Mouse (Mus musculus) ES-Bruce4 (cell line): ENCODE results near the gene Fbxo36. TPM values are rescaled to one million over a fixed set of nuclear protein-coding genes. Genes with fewer than 3 reads are reported as not detected.

Experiments used
- H3K27ac ChIP-seq: 2 replicates; pipeline ENCODE4 v1.5.1; 2012; ENCODE audit warnings: low read length, inconsistent platforms; ENCODE audit not compliant: insufficient read depth
- H3K27me3 ChIP-seq: 2 replicates; pipeline ENCODE4 v1.6.1; 2012; ENCODE audit warnings: mild to moderate bottlenecking, low read length, inconsistent platforms; ENCODE audit not compliant: control insufficient read depth, poor library complexity, insufficient read depth, severe bottlenecking
- H3K36me3 ChIP-seq: 2 replicates; pipeline ENCODE4 v1.6.1; 2012; ENCODE audit warnings: inconsistent platforms, mild to moderate bottlenecking, low read length, moderate library complexity; ENCODE audit not compliant: control insufficient read depth, poor library complexity, insufficient read depth, severe bottlenecking
- H3K4me1 ChIP-seq: one replicate; pipeline ENCODE4 v1.8.1; 2011; ENCODE audit warnings: low read length; ENCODE audit not compliant: control insufficient read depth, insufficient read depth
- H3K4me3 ChIP-seq: 2 replicates; pipeline ENCODE4 v1.5.1; 2011; ENCODE audit warnings: low read depth, mild to moderate bottlenecking, low read length
- H3K9ac ChIP-seq: 2 replicates; pipeline ENCODE4 v1.6.1; 2012; ENCODE audit warnings: low read depth, mild to moderate bottlenecking, inconsistent platforms; ENCODE audit not compliant: poor library complexity, severe bottlenecking
- H3K9me3 ChIP-seq: replicated peaks from 2 replicates; pipeline ENCODE4 v1.6.1; 2012; ENCODE audit warnings: mild to moderate bottlenecking, low read length, inconsistent platforms; ENCODE audit not compliant: control insufficient read depth, poor library complexity, insufficient read depth, severe bottlenecking
- CTCF ChIP-seq: IDR thresholded peaks from one replicate; pipeline ENCODE4 v1.8.1; 2011; ENCODE audit warnings: low read depth, low read length
- EP300 ChIP-seq: IDR thresholded peaks from 2 replicates; pipeline ENCODE4 v1.6.1; 2011; ENCODE audit warnings: low read depth, low read length; ENCODE audit not compliant: insufficient read depth
- POLR2A ChIP-seq: IDR thresholded peaks from one replicate; pipeline ENCODE4 v1.8.1; 2011; ENCODE audit warnings: low read length; ENCODE audit not compliant: insufficient read depth
- polyA plus RNA-seq: library from polyadenylated mRNA; stranded (reverse); fragments of >200 nt; gene quantifications from 2 replicates; pipeline ENCODE4 v1.2.4, GENCODE M21; 2011; ENCODE audit warnings: low read depth; ENCODE audit not compliant: missing spikeins, insufficient read depth, insufficient read length

Fbxo36 gene
- polyA plus RNA-seq, 1 experiment: 13.5 TPM

DNA sequence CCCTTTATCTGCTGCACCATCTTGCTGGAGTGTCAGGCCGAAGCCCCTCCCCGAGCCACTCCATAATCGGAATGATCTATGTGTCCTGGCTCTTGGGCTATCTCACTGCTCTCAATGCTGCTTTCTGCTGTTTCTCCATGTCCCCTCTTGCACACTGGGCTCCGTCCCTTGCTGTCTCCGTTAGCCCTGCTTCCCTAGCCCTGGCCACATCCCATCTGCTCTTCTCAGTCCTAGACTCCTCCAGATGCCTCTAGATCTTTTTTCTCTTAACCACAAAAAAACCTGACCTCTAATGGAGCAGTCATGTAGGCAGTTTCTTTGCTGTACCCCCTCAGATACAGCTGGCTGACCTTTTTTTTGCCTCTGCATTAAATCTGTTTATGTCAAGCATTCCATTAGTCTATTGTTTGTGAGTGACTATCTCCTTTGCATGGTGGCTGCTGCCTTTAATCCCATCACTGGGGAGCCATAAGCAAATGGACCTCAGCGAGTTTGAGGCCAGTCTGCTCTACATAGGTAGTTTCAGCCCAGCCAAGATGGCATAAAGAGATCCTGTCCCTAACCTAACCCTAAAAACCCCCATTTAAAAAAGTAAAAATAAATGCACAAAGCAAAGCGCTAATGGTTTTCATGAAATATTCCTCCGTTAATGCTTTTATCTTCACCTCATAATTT, 49.8 kb downstream of the Fbxo36 start:
- 0 out of 2 replicates have a peak overlapping the region, but pooled peaks have one; percentile 18 for H3K9ac ChIP-seq
- H3K36me3 ChIP-seq: no peaks in the 10 kb centered on the region
- H3K4me3 ChIP-seq: no peak overlapping the region
- peak overlapping the region; percentile 98 for H3K27ac ChIP-seq
- H3K9me3 ChIP-seq: no peaks in the 10 kb centered on the region
- TF ChIP-seq CTCF: no peak
- TF ChIP-seq EP300: no peak
- TF ChIP-seq POLR2A: no peak
- H3K27me3 ChIP-seq: no peaks in the 10 kb centered on the region
- peaks cover 5% of the 10 kb centered on the region for H3K4me1 ChIP-seq

DNA sequence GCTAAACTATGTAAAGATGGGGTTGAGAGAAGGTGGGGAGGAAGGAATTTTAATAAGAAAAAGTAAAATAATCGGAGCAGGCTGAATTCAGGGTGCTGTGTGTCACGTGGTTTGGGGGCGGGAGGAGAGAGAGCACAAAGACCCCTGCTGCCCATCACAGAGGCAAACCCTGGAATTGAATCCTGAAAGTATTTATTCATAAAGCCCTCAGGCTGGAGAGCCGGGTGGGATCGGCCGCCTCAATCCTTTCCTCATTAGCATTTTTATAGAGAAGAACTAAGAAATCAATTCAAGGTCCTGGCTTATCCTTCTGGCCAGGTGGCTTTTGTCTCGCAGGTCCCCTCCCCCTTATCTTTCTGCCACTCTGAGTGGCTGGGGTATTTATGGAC, 50.4 kb downstream of the Fbxo36 start:
- Histone ChIP-seq H3K9me3 (no peaks in the 10 kb centered on the region), H3K27ac (peak overlapping the region; percentile 98), H3K36me3 (no peaks in the 10 kb centered on the region), H3K9ac (peak overlapping the region; percentile 39), H3K27me3 (no peaks in the 10 kb centered on the region), H3K4me1 (peaks cover 5% of the 10 kb centered on the region), H3K4me3 (no peak overlapping the region)
- TF ChIP-seq POLR2A: no peak
- TF ChIP-seq EP300: peak; percentile 77; the same call in 1 of the 2 replicates

DNA sequence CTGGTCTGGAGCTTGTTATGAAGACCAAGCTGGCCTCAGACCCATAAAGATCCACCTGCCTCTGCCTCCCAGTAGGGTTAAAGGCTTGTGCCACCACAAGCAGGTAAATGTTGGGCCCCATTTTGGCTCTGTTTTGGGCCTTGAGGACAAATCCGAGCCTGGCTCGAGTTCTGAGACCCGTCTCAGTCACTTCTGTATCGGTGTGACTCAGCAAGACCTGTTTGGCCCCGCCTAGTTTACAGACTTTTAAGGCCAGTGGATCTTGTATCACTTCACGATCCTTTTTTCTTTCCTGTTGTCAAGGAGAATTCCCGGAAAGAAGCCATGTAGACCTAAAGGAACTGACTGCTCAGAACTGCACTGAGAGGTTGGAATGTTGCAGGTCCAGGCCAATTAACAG, 50.9 kb downstream of the Fbxo36 start:
- H3K27me3 ChIP-seq: no peaks in the 10 kb centered on the region
- peak overlapping the region; percentile 39 for H3K9ac ChIP-seq
- H3K4me3 ChIP-seq: no peak overlapping the region
- peaks cover 5% of the 10 kb centered on the region for H3K4me1 ChIP-seq
- peak overlapping the region; percentile 98 for H3K27ac ChIP-seq
- no peaks in the 10 kb centered on the region for H3K36me3 ChIP-seq
- no peaks in the 10 kb centered on the region for H3K9me3 ChIP-seq
- TF ChIP-seq POLR2A (no peak), EP300 (0 out of 2 replicates have a peak, but pooled peaks have one; percentile 53), CTCF (no peak)

DNA sequence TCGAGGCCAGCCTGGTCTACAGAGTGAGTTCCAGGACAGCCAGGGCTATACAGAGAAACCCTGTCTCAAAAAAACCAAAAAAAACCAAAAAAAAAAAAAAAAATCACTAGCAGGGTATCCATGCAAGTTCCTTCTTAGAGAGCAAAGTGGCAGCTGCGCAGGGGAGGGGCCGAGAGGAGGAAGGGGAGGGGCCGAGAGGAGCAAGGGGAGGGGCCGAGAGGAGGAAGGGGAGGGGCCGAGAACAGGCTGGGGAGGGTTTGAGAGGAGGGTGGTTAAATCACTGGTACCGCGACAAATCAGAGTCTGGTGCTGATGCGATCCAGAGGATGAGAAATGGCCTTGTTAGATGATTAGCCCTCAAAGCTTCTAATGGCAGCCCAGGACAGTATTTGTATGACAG, 52.1 kb downstream of the Fbxo36 start:
- 0 out of 2 replicates have a peak overlapping the region, but pooled peaks have one; percentile 39 for H3K9ac ChIP-seq
- peak overlapping the region; percentile 90 for H3K27ac ChIP-seq
- TF ChIP-seq EP300: no peak
- TF ChIP-seq POLR2A: peak; percentile 59
- H3K4me3 ChIP-seq: peak overlapping the region; percentile 38; the same call in 1 of the 2 replicates
- H3K9me3 ChIP-seq: 0 out of 2 replicates have a peak, but pooled peaks cover 4% of the 10 kb centered on the region
- no peaks in the 10 kb centered on the region for H3K27me3 ChIP-seq
- H3K4me1 ChIP-seq: peaks cover 5% of the 10 kb centered on the region
- no peaks in the 10 kb centered on the region for H3K36me3 ChIP-seq

DNA sequence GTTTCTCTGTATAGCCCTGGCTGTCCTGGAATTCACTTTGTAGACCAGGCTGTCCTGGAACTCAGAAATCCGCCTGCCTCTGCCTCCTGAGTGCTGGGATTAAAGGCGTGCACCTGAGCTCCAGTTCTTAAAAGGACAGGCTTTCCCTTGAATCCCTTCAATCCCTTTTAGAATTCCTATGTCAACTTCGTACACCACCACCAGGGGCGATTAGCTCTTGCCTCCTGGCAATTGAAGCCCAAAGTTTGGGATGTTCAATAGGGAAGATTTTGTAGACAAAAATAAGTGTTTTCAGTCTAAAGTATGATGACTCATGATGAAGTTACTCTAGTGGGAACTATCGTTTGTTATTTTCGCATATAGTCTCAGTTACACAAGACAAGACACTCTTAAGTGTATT, 57.7 kb downstream of the Fbxo36 start:
- Histone ChIP-seq H3K4me1 (no peaks in the 10 kb centered on the region), H3K4me3 (no peak overlapping the region), H3K9me3 (0 out of 2 replicates have a peak, but pooled peaks cover 4% of the 10 kb centered on the region), H3K27ac (no peak overlapping the region), H3K27me3 (no peaks in the 10 kb centered on the region), H3K36me3 (no peaks in the 10 kb centered on the region), H3K9ac (no peak overlapping the region)
- no peak for TF ChIP-seq POLR2A
- no peak for TF ChIP-seq CTCF
- no peak for TF ChIP-seq EP300

DNA sequence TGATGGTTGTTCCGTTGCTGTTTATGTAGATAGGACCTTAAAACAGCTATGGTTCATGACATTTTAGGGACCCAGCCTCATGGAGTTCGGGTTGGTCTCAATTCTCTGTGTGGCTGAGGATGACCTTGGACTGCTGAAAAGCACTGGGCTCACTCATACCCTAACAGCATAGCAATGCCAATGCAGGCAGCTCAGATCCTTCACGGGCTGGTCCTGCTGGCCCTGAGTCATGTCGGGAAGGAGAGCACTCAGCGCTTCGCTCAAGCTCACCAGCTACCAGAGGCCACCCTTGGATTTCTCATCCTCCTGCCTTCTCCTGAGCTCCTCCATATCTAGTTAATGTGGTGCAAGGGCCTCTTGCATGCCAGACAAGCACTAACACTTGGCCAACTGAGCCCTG, 59.5 kb downstream of the Fbxo36 start:
- TF ChIP-seq CTCF (no peak), EP300 (no peak), POLR2A (no peak)
- 0 out of 2 replicates have a peak, but pooled peaks cover 4% of the 10 kb centered on the region for H3K9me3 ChIP-seq

More for the DNA sequence above, 59.5 kb downstream of the Fbxo36 start:
- no peaks in the 10 kb centered on the region for H3K36me3 ChIP-seq
- no peaks in the 10 kb centered on the region for H3K27me3 ChIP-seq
- H3K27ac ChIP-seq: no peak overlapping the region
- H3K4me1 ChIP-seq: no peaks in the 10 kb centered on the region
- no peak overlapping the region for H3K9ac ChIP-seq
- H3K4me3 ChIP-seq: no peak overlapping the region
